Mouse (Mus musculus) urinary bladder, adult 2 months (tissue): ENCODE results near the gene Gna11. TPM values are rescaled to one million over a fixed set of nuclear protein-coding genes. Genes with fewer than 3 reads are reported as not detected.
A peak's percentile ranks its signal among the peaks of the same experiment; 100 is the strongest.

Experiments
- DNase-seq: peaks from one replicate; pipeline ENCODE4 v3.0.0; 2022; ENCODE audit warnings: low spot score
- polyA plus RNA-seq: library from polyadenylated mRNA; depleted of rRNA; stranded (reverse); fragments of >200 nt; gene quantifications from 2 replicates; pipeline ENCODE4 v1.2.3, GENCODE M21; 2012

The Gna11 gene
- polyA plus RNA-seq, 1 experiment, result 88.5 TPM

- DNase-seq, result no peak
Observed at GRCm38 (mm10) chr10:81543633-81544032, 1.4 kb downstream of the Gna11 start.

GRCm38 (mm10) chr10:81542727-81543460, 2.1 kb downstream of the Gna11 start:
- no peak for DNase-seq

- DNase-seq, result no peak
Observed at GRCm38 (mm10) chr10:81541803-81542202, 3.2 kb downstream of the Gna11 start.

- DNase-seq, result no peak
Observed at GRCm38 (mm10) chr10:81541363-81541762, 3.6 kb downstream of the Gna11 start.

GRCm38 (mm10) chr10:81538321-81539048, 6.5 kb downstream of the Gna11 start:
- DNase-seq, result no peak

- no peak for DNase-seq
Observed at GRCm38 (mm10) chr10:81537429-81537828, 7.6 kb downstream of the Gna11 start.

- DNase-seq, result no peak
Observed at GRCm38 (mm10) chr10:81536734-81537133, 8.3 kb downstream of the Gna11 start.

GRCm38 (mm10) chr10:81534826-81535225, 10.2 kb downstream of the Gna11 start:
- DNase-seq, result no peak

- peak; percentile 82 for DNase-seq
Observed at GRCm38 (mm10) chr10:81526779-81527178, 18.2 kb downstream of the Gna11 start.

GRCm38 (mm10) chr10:81525017-81525694, 19.8 kb downstream of the Gna11 start:
- DNase-seq, result peak; percentile 54

GRCm38 (mm10) chr10:81524051-81524605, 20.9 kb downstream of the Gna11 start, which contains the start of gene Gna15:
Gene Gna15, minus strand, starts transcription at chr10:81524225.
- peak; percentile 56 for DNase-seq

- DNase-seq, result no peak
Observed at GRCm38 (mm10) chr10:81523570-81523969, 21.4 kb downstream of the Gna11 start.

- no peak for DNase-seq
Observed at GRCm38 (mm10) chr10:81523142-81523541, 21.8 kb downstream of the Gna11 start.

- no peak for DNase-seq
Observed at GRCm38 (mm10) chr10:81519978-81520365, 25.0 kb downstream of the Gna11 start.

- no peak for DNase-seq
Observed at GRCm38 (mm10) chr10:81519227-81519977, 25.6 kb downstream of the Gna11 start.

- no peak for DNase-seq
Observed at GRCm38 (mm10) chr10:81518546-81518945, 26.4 kb downstream of the Gna11 start.

- DNase-seq, result no peak
Observed at GRCm38 (mm10) chr10:81517227-81517626, 27.8 kb downstream of the Gna11 start.

- no peak for DNase-seq
Observed at GRCm38 (mm10) chr10:81513798-81514197, 31.2 kb downstream of the Gna11 start.

- no peak for DNase-seq
Observed at GRCm38 (mm10) chr10:81510246-81510810, 34.7 kb downstream of the Gna11 start.

GRCm38 (mm10) chr10:81507691-81508489, 37.1 kb downstream of the Gna11 start:
- no peak for DNase-seq
